Mouse (Mus musculus) bone marrow macrophage, adult 2 months (primary cell): ENCODE data around the gene Nfat5.

Experiments used
- CTCF ChIP-seq: IDR thresholded peaks from 2 replicates; pipeline ENCODE4 v1.5.1; 2012; ENCODE audit warnings: low read depth, mild to moderate bottlenecking, low read length, moderate library complexity
- POLR2A ChIP-seq: IDR thresholded peaks from 2 replicates; pipeline ENCODE4 v1.6.1; 2012; ENCODE audit warnings: mild to moderate bottlenecking, low read depth, low read length, borderline replicate concordance

DNA sequence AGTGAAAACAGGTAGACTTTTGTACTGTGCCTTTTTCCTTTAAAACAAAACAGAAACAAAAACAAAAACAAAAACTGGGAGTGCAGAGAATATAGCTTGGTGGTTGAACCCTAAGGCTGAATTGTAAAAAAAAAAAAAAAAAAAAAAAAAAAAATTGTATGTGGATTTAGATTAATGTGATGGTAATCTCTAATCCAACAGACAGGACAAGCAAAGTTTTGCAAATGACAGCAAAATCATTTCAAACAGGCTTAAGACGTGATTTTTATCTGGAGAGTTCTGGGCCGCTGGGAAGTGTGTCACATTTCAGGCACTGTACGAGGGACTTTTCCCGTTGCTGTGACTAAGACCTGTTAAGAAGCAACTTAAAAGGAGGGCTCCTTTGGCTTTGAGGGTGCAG, 23.0 kb upstream of the Nfat5 start:
- no peak for TF ChIP-seq CTCF
- TF ChIP-seq POLR2A: no peak
